Mouse (Mus musculus) neural tube, embryonic 12.5 days (tissue): ENCODE results near the gene Gjc3. TPM values are rescaled to one million over a fixed set of nuclear protein-coding genes. Genes with fewer than 3 reads are reported as not detected.

ENCODE experiments used
- polyA plus RNA-seq: library from polyadenylated mRNA; unstranded; fragments of >200 nt; fragmentation: Nextera tagmentation; extraction: Ambion mirVana; gene quantifications from 2 replicates; pipeline ENCODE4 v1.2.1, GENCODE M21; 2016

The Gjc3 gene
- polyA plus RNA-seq, 1 experiment from 2014 or later, result 0.61 TPM

Other genes with a start within 250 kb of the Gjc3 start
- 16.4 and 21.8 TPM in 2 replicates for gene Nyap1, start 221.5 kb downstream of the Gjc3 start, polyA plus RNA-seq
- 68.4 and 68.7 TPM in 2 replicates for gene Tsc22d4, start 217.4 kb downstream of the Gjc3 start, polyA plus RNA-seq
- gene Ppp1r35, start 184.2 kb downstream of the Gjc3 start, polyA plus RNA-seq, result 61.5 TPM in 2 replicates
- 11.3 and 15.4 TPM in 2 replicates for gene Mepce, start 175.4 kb downstream of the Gjc3 start, polyA plus RNA-seq
- 12.2 and 16.6 TPM in 2 replicates for gene Zcwpw1, start 175.3 kb downstream of the Gjc3 start, polyA plus RNA-seq
- gene Pilra, start 126.8 kb downstream of the Gjc3 start, polyA plus RNA-seq, result 0.57 and 0.93 TPM in 2 replicates
- not detected in 2 replicates for gene Pilrb1, start 105.0 kb downstream of the Gjc3 start, polyA plus RNA-seq
- not detected in 2 replicates for gene Pilrb2, start 91.3 kb downstream of the Gjc3 start, polyA plus RNA-seq
- gene Cyp3a13, start 41.5 kb downstream of the Gjc3 start, polyA plus RNA-seq, result not detected in 2 replicates
- not detected in 2 replicates for gene Azgp1, start 18.4 kb upstream of the Gjc3 start, polyA plus RNA-seq
- gene Smok3a, start 58.2 kb upstream of the Gjc3 start, polyA plus RNA-seq, result not detected in 2 replicates
- not detected in 2 replicates for gene Smok3b, start 58.3 kb upstream of the Gjc3 start, polyA plus RNA-seq
- gene Smok3c, start 90.1 kb upstream of the Gjc3 start, polyA plus RNA-seq, result not detected in 2 replicates
- gene Zkscan1, start 122.0 kb upstream of the Gjc3 start, polyA plus RNA-seq, result 32.9 and 36.5 TPM in 2 replicates
- 101 and 104 TPM in 2 replicates for gene Zscan21, start 153.8 kb upstream of the Gjc3 start, polyA plus RNA-seq
- 35.6 and 40.3 TPM in 2 replicates for gene Zfp113, start 192.6 kb upstream of the Gjc3 start, polyA plus RNA-seq
- gene Cops6, start 198.0 kb upstream of the Gjc3 start, polyA plus RNA-seq, result 301 and 312 TPM in 2 replicates
- gene Ap4m1, start 208.9 kb upstream of the Gjc3 start, polyA plus RNA-seq, result 23.5 and 24.1 TPM in 2 replicates
- 197 and 198 TPM in 2 replicates for gene Mcm7, start 209.3 kb upstream of the Gjc3 start, polyA plus RNA-seq
- 102 and 112 TPM in 2 replicates for gene Taf6, start 224.4 kb upstream of the Gjc3 start, polyA plus RNA-seq
- gene Cnpy4, start 224.4 kb upstream of the Gjc3 start, polyA plus RNA-seq, result 44.3 and 46.8 TPM in 2 replicates
- 12.3 and 12.6 TPM in 2 replicates for gene Mblac1, start 231.2 kb upstream of the Gjc3 start, polyA plus RNA-seq